21 mouse cellular contexts compared by ENCODE assay signal in the genomic region with DNA sequence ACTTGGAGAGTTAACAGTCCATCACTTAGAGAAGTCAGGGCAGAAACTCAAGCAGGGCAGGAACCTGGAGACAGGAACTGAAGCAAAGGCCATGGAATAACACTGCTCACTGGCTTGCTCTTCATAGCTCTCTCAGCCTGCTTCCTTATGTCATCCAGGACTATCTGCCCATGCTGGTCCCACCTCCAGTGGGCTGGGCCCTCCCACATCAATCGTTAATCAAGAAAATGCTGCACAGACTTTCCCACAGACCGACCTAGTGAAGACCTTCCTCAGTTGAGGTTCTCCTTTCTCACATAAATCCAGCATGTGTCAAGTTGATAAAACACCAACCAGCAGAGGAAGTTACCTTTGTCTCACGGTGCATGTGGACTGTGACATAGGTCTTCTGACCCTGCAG. TPM values are rescaled to one million over a fixed set of nuclear protein-coding genes. Genes with fewer than 3 reads are reported as not detected.
"Had no signal": no experiment of that assay in that cellular context is flagged by ENCODE, and none has a peak within 500 bp of the region (broad histone marks: within the 10 kb centered on the region; RNA-seq: fewer than 3 reads in every experiment).

No protein-coding gene starts in this region.

- H3K4me1 ChIP-seq: lung, embryonic 15.5 days; midbrain, embryonic 10.5 days had no signal

- H3K27ac ChIP-seq: lung, embryonic 15.5 days; macrophage; midbrain, embryonic 10.5 days; midbrain, embryonic 12.5 days; neural tube, embryonic 13.5 days; neural tube, embryonic 15.5 days had no signal

- H3K9ac ChIP-seq: lung, embryonic 15.5 days; midbrain, embryonic 12.5 days; neural tube, embryonic 13.5 days; neural tube, embryonic 15.5 days had no signal

- H3K27me3 ChIP-seq: lung, embryonic 15.5 days; midbrain, embryonic 12.5 days; neural tube, embryonic 13.5 days; neural tube, embryonic 15.5 days had no signal

- ATAC-seq: lung, postnatal 0 days; midbrain, embryonic 16.5 days had no signal

- DNase-seq: lung, adult 2 months; lung, postnatal 14 days; lung, postnatal 36 days; midbrain, embryonic 14.5 days; retina, postnatal 1 day; right cerebral cortex, adult 18-20 months; right cerebral cortex, postnatal 25 days; right cerebral cortex, postnatal 4 days; spleen, adult 18-20 months; thymus, adult 18-20 months; thymus, postnatal 14 days; thymus, postnatal 36 days had no signal

- H3K9me3 ChIP-seq: lung, embryonic 15.5 days; midbrain, embryonic 10.5 days; midbrain, embryonic 12.5 days; neural tube, embryonic 13.5 days; neural tube, embryonic 15.5 days had no signal

- H3K4me2 ChIP-seq: lung, embryonic 15.5 days; midbrain, embryonic 12.5 days; neural tube, embryonic 13.5 days; neural tube, embryonic 15.5 days had no signal

- H3K4me3 ChIP-seq: lung, embryonic 15.5 days; midbrain, embryonic 10.5 days; midbrain, embryonic 12.5 days; myocyte; neural tube, embryonic 13.5 days; neural tube, embryonic 15.5 days had no signal

RNA-seq across cellular contexts. Expression of gene Gpr161, which starts 5.5 kb away (rescaled TPM):
- polyA plus RNA-seq: macrophage had no signal
